Mouse (Mus musculus) bone marrow, adult 2 months (tissue): ENCODE measurements around the gene Sh3bgr.

ENCODE experiments used
- CTCF ChIP-seq: fragments of 200-500 bp; IDR thresholded peaks from 2 replicates; pipeline ENCODE4 v1.5.1; 2011; ENCODE audit warnings: low read length, control low read depth; ENCODE audit not compliant: control insufficient read depth, insufficient read depth
- POLR2A ChIP-seq: fragments of 200-500 bp; IDR thresholded peaks from 2 replicates; pipeline ENCODE4 v1.6.1; 2011; ENCODE audit warnings: low read depth, mild to moderate bottlenecking, control low read depth, low read length, borderline replicate concordance; ENCODE audit not compliant: control insufficient read depth

GRCm38 (mm10) chr16:96173648-96174047 is 26.6 kb upstream of the Sh3bgr start:
- no peak for TF ChIP-seq CTCF
- TF ChIP-seq POLR2A = no peak
